Mouse (Mus musculus) adrenal gland, adult 18-20 months (tissue): Measurements from ENCODE around the gene Fam229a. TPM values are rescaled to one million over a fixed set of nuclear protein-coding genes. Genes with fewer than 3 reads are reported as not detected.

ENCODE experiments used
- DNase-seq, 2 experiments: peaks; one replicate each; pipeline ENCODE4 v3.0.0; 2021 to 2022; ENCODE audit warnings: low spot score in 2 of 2
- total RNA-seq, 2 experiments: library from RNA; stranded (reverse); gene quantifications; 1 replicate in 1 of 2; 2 replicates in 1 of 2; pipeline ENCODE4 v1.2.3; 2021

The Fam229a gene
- total RNA-seq, 2 experiments from 2014 or later = not detected

GRCm38 (mm10) chr4:129495672-129496562 is 4.9 kb downstream of the Fam229a start:
- no peak for DNase-seq

- no peak for DNase-seq
Measured at GRCm38 (mm10) chr4:129496631-129497030, 5.6 kb downstream of the Fam229a start.

GRCm38 (mm10) chr4:129498941-129499340 is 8.0 kb downstream of the Fam229a start:
- DNase-seq = no peak

DNA sequence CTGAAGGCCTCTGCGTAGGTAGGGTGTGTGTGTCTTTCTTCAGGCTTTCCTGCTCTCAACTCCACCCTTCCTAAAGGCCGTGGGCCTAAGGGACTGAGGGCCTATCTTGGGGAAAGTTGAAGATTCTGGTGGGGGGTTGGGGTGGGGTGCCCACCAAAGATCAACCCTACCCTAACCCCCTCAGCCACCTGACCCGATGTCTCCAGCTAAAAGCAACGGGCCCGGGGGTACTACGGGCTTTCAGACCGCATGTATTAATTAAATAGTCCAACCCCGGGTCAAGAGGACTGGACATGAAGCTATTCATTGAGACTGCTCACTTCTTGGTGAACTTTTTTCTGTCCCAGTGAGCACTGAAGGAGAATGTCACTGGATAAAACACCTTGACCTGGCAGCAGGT is 9.0 kb downstream of the Fam229a start:
- no peak for DNase-seq

DNA sequence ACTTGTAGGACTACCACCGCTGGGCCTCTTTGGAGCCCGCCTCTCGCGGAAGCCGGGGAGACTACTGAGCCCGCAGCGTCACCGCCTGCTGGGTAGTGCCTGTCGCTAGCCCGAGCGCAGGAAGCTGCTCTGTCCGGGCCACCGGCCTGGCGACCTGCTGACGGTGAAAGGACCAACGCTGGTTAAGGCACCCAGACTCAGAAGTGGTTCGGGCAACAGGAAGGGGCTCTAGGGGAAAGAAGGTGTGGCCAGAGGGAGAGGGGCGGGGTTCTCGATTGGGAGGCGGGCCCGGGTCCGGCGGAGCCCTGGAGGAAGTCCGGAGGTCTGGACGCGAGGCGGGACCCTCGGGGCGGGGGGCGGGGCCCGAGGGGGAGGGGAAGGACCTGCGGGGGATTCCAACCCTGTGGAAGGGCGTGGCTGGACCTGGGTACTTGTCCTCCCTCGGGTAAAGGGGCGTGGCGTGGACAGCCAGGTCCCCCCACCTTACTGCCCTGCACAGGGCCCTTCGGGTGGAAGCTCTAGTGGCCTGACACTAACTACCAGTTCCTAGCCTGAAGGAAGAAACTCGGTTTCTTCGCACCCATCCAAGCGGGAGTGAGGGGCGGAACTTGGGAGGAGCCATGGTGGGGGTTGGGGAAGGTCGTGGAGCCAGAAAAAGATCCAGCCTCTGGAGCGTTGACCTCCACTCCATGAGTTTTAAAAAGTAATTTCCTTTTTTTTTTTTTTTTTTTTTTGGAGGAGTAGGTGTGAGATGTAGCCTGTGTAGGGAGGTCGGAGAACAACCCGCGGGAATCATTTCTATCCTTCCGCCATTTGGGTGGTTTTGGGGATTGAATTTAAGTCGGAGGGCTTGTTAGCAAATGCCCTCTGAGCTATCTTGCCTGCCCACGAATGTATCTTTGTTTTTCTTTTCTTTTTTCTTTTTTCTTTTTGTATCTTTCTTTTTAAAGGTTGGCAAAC is 9.9 kb downstream of the Fam229a start:
- DNase-seq = peak; percentile 81 to 88

- DNase-seq = no peak
Measured at GRCm38 (mm10) chr4:129502327-129502888, 11.4 kb downstream of the Fam229a start.

DNA sequence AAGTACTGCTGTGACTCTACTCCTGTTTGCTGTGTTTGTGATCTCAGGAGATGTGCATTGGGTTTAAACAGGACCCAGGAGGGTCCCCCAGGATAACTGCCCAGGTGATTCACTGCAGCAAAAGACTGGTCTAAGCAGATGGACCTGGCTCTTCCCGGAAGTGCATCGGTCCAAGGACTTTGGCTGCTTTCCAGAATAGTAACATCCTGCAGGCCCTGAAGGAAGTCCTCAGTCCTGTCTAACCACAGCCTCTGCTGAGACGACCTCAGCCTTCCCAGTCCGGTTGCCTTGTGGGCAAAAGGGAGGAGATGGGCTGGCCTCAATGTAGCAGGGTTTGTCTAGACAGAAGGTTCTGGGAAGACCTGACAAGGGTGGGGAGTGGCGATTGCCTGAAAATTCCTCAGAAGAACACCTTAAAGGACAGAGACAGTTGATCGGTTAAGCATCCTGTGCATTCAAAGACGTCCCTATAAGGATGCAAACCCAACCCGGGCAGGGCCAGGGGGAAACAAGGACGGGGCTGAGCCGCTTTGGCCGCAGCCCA is 12.0 kb downstream of the Fam229a start:
- DNase-seq = no peak

GRCm38 (mm10) chr4:129505511-129505910 is 14.5 kb downstream of the Fam229a start:
- DNase-seq = no peak

GRCm38 (mm10) chr4:129507434-129508236 is 16.6 kb downstream of the Fam229a start:
- no peak for DNase-seq

- no peak for DNase-seq
Measured at GRCm38 (mm10) chr4:129508237-129508515, 17.2 kb downstream of the Fam229a start.

GRCm38 (mm10) chr4:129508834-129509600 is 18.0 kb downstream of the Fam229a start:
- DNase-seq = no peak

DNA sequence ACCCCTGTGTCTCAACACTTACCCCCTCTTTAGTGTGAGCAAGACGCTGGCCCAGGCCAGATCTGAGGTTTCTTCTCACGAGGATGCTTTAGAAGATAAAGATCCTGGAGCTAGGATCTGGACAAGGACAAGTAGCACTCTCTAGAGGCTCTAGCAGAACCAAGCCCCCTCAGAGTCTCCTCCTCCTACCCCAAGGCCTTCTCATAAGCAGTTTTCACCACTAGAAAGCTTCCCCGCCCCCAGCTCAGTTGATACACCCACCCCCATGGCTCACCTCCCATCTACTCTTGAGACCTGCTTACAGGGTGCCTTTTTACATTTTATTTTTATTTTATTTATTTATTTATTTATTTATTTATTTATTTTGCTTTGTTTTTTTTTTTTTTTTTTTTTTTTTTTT is 18.7 kb downstream of the Fam229a start:
- DNase-seq = no peak

DNA sequence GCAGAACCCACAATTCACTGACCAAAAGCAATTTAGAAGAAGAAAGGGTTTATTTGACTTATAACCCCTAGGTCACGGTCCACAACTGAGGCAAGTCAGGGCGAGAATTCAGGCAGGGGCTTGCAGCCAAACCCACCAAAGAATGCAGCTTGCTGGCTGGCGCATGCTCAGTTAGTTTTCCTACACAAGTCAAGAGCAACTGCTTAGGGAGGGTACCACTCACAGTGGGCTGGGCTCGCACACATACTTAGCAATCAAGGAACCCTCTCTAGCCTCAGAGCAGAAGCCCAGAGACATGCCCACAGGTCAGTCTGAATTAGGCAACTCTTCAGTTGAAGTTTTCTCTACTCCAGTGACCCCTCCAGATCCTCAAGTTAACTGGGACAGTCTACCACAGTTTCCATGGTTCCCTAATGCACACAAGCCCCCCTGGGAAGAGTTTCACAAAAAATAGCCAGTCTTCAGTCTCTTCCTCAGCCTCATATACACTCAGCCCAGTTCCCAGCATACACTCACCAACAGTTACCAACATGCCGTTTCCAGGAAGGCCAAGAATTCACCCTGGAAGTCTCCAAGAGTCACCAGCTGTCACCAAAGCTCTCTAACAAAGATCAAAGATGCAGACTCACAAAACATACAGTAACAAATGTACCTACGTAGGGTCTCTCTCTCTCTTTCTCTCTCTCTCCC is 19.9 kb downstream of the Fam229a start:
- no peak for DNase-seq

DNA sequence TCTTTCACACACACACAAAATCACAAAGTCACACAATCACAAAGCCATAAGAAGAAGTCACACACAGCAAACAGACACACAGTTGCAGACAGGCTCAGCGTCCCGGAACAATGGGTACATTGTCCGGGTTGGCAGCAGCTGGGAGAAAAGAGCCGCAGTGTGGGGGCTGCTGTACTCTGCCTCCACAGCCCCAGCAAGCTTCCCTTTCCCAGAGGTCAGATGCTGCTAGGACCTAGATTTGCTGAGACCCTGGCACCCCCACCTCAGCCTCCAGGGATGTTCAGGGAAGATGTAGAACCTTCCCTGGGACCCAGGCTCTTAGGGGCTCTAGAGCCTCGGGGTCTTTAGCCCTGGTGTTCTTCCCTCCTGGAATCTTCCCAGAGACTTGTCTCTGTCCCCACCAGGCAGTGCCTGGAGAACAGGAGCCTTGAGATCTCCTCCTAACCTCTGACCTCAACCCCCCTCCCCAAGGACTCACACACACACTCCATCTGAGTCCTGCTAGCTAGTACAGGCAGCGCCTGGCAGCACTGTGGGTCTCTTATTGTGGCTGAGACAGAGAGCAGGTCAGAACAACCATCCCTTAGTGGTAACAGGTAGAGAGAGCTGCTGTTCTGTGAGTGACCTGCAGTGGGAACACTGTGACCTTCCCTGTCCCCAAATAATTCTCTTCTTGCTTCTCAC is 20.6 kb downstream of the Fam229a start:
- DNase-seq = no peak

DNA sequence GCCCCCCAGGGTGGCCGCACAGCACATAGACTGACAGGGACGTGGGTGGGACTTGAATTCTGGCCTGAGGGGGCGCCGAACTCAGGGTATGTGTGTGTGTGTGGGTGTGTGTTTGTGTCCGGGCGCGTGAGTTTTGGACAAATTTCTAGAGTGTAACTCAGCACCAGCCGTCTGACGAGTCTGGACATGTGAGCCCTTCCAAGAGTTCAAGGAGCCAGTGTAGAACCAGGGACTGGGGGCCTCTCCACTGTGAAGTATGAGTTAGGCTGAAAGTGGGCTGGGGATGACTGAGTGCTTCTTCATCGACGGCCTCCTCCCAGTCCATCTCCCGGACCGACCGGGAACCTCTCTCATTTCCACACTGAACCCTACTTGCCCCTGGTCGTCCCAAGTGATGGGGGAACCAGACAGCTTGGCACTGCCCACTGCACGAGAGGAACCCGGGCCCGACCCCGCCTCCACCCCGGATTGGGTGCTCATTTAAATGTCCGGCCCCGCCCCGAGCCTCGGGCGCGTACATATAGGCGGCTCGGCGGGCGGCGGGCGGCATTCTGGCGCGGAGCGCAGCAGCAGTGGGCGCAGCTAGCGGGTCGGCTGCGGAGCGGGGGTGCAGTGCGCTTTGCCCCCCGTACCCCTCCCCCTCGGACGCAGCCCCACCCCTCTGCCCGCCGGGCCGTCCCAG is 22.2 kb downstream of the Fam229a start, which contains the start of gene Marcksl1:
Marcksl1 (plus strand) TSS at position 496 of the 682 bp plus-strand sequence.
- DNase-seq = peak; percentile 79 to 83

GRCm38 (mm10) chr4:129513891-129514290 is 22.9 kb downstream of the Fam229a start:
- no peak for DNase-seq

- peak; percentile 64 to 71 for DNase-seq
Measured at GRCm38 (mm10) chr4:129514300-129514898, 23.4 kb downstream of the Fam229a start.
